11 mouse cellular contexts compared by ENCODE assay signal in genomic region chr19:9073776-9074411, GRCm38 (mm10). TPM values are rescaled to one million over a fixed set of nuclear protein-coding genes. Genes with fewer than 3 reads are reported as not detected.
DNase-seq lines count a peak whose midpoint lies in the region; ATAC-seq lines count a peak whose summit lies in the region.
"Had no signal": no experiment of that assay in that cellular context is flagged by ENCODE, and none has a peak within 500 bp of the region (broad histone marks: within the 10 kb centered on the region; RNA-seq: fewer than 3 reads in every experiment).

No protein-coding gene starts in this region.

- no peak overlapping the region for H3K9ac ChIP-seq in heart, embryonic 15.5 days

- 51% methylated on average over 12 of the region's 12 CpGs for WGBS in heart, embryonic 15.5 days
- 79% methylated on average over 12 of the region's 12 CpGs for WGBS in midbrain, embryonic 10.5 days

- H3K27ac ChIP-seq in heart, embryonic 15.5 days = peak overlapping the region; percentile 64
- no peak overlapping the region for H3K27ac ChIP-seq in midbrain, embryonic 10.5 days (replicated peaks)

- no peaks in the 10 kb centered on the region for H3K36me3 ChIP-seq in heart, embryonic 15.5 days
- no peaks in the 10 kb centered on the region for H3K36me3 ChIP-seq in midbrain, embryonic 10.5 days

- H3K4me2 ChIP-seq in heart, embryonic 15.5 days = no peak overlapping the region

- no peaks in the 10 kb centered on the region for H3K27me3 ChIP-seq in heart, embryonic 15.5 days
- no peaks in the 10 kb centered on the region for H3K27me3 ChIP-seq in midbrain, embryonic 10.5 days (ENCODE audit: low read depth, poor library complexity, severe bottlenecking)

- peaks cover 40% of the 10 kb centered on the region for H3K4me1 ChIP-seq in heart, embryonic 15.5 days (replicated peaks)
- peaks cover 11% of the 10 kb centered on the region for H3K4me1 ChIP-seq in midbrain, embryonic 10.5 days

- peak; percentile 67 to 79 for DNase-seq in heart, adult 18-20 months
- DNase-seq in heart, postnatal 25 days (ENCODE audit: low spot score) = no peak
- peak; percentile 80 for DNase-seq in NIH3T3 (ENCODE audit: low read depth)
- DNase-seq in lung, postnatal 10 days = peak; percentile 53
- no peak for DNase-seq in right cerebral cortex, postnatal 10 days (ENCODE audit: low spot score in 2 of 2)
- no peak for DNase-seq in thymus, postnatal 25 days
- no peak for DNase-seq in midbrain, embryonic 10.5 days (ENCODE audit: low spot score)
- DNase-seq: gastrocnemius, postnatal 25 days had no signal

- ATAC-seq in heart, embryonic 15.5 days (replicated peaks; ENCODE audit: insufficient number of reproducible peaks, insufficient read depth, low FRiP score, low read depth) = no peak

- H3K4me3 ChIP-seq in heart, embryonic 15.5 days = no peak overlapping the region
- H3K4me3 ChIP-seq in midbrain, embryonic 10.5 days = no peak overlapping the region

- no peaks in the 10 kb centered on the region for H3K9me3 ChIP-seq in heart, embryonic 15.5 days (replicated peaks)
- no peaks in the 10 kb centered on the region for H3K9me3 ChIP-seq in midbrain, embryonic 10.5 days (replicated peaks)

- intact Hi-C loops in heart, postnatal 25 days (cut with DNase I) = loop anchor here (5.0 kb wide), 1 partner anchor 42 kb away; no protein-coding TSS in a partner anchor

RNA-seq across cellular contexts. Expression of gene Scgb1a1, which starts 13.9 kb away (rescaled TPM):
- total RNA-seq in heart, adult 18-20 months (2021) = 10 to 100 TPM in 1 of 2 experiments, not detected in 1; 80.4 TPM
- 1 to 10 TPM in 1 of 2 experiments, not detected in 1; 3.6 TPM for total RNA-seq in heart, postnatal 25 days (2021)
- 0.30 and 0.44 TPM in 2 replicates for polyA plus RNA-seq in heart, embryonic 15.5 days (2015; fragmentation: Nextera tagmentation; extraction: Ambion mirVana)
- polyA plus RNA-seq in midbrain, embryonic 10.5 days (2016; fragmentation: Nextera tagmentation; extraction: Ambion mirVana) = not detected in 2 replicates
- total RNA-seq: gastrocnemius, postnatal 25 days; layer of hippocampus, postnatal 10 days had no signal
- polyA plus RNA-seq: neural tube, embryonic 14.5 days had no signal

Comparison
In these comparisons a context has a peak if more than half of its experiments do, and no peak if none do; other contexts are left out.
1. DNase-seq: peak in heart, adult 18-20 months (2 of 2), NIH3T3 (single experiment) and lung, postnatal 10 days (single experiment); none in heart, postnatal 25 days (single experiment), right cerebral cortex, postnatal 10 days (0 of 2), thymus, postnatal 25 days (single experiment) and midbrain, embryonic 10.5 days (single experiment).